Mouse (Mus musculus) layer of hippocampus, postnatal 25 days (tissue): ENCODE measurements around the gene Atf5. TPM values are rescaled to one million over a fixed set of nuclear protein-coding genes. Genes with fewer than 3 reads are reported as not detected.
A peak's percentile ranks its signal among the peaks of the same experiment; 100 is the strongest.

Source experiments
- DNase-seq, 2 experiments: peaks; one replicate each; pipeline ENCODE4 v3.0.0; 2022; ENCODE audit warnings: mixed read lengths in 2 of 2, low spot score in 1 of 2; ENCODE audit errors: extremely low spot score in 1 of 2
- microRNA-seq, 2 experiments: library from miRNA; unstranded; fragments of <30 nt; microRNA quantifications; one replicate each; pipeline ENCODE4 v1.2.0; 2021
- total RNA-seq, 2 experiments: library from RNA; stranded (reverse); gene quantifications; 2 replicates each; pipeline ENCODE4 v1.2.3; 2021

Atf5 gene
- total RNA-seq, 2 experiments from 2014 or later = 26.7 to 31.2 TPM

GRCm38 (mm10) chr7:44780101-44780500 lies 36.4 kb downstream of the Atf5 start:
- no peak for DNase-seq

- DNase-seq = no peak
Measured at GRCm38 (mm10) chr7:44776849-44777498, 39.5 kb downstream of the Atf5 start.

- DNase-seq = no peak
Measured at GRCm38 (mm10) chr7:44772591-44773204, 43.8 kb downstream of the Atf5 start.

- peak in 1 of 2 experiments; percentile 35 for DNase-seq
Measured at GRCm38 (mm10) chr7:44770046-44770578, 46.3 kb downstream of the Atf5 start.

- no peak for DNase-seq
Measured at GRCm38 (mm10) chr7:44768129-44768528, 48.3 kb downstream of the Atf5 start.

Small RNA genes within 50 kb of the gene (microRNA-seq; reads per million reads assigned to microRNA genes)
- gene Mir707 = 0 reads per million in 2 experiments

Other genes with a start within 250 kb of the Atf5 start
- gene Napsa, start 244.3 kb downstream of the Atf5 start, total RNA-seq = not detected
- gene Kcnc3, start 226.0 kb downstream of the Atf5 start, total RNA-seq = 100 to 1,000 TPM; 167 to 190 TPM
- gene Myh14, start 145.8 kb downstream of the Atf5 start, total RNA-seq = 10 to 100 TPM; 25.0 to 31.0 TPM
- gene Izumo2, start 107.9 kb downstream of the Atf5 start, total RNA-seq = not detected
- gene Vrk3, start 68.2 kb downstream of the Atf5 start, total RNA-seq = 10 to 100 TPM; 33.8 to 35.0 TPM
- gene Zfp473, start 65.6 kb downstream of the Atf5 start, total RNA-seq = under 1 TPM; 0.31 to 0.37 TPM
- 10 to 100 TPM; 30.7 to 31.1 TPM for gene Nup62, start 570 bp downstream of the Atf5 start, total RNA-seq
- gene Il4i1, start 271 bp downstream of the Atf5 start, total RNA-seq = 1 to 10 TPM; 1.4 to 2.4 TPM
- gene Akt1s1, start 32.3 kb upstream of the Atf5 start, total RNA-seq = 10 to 100 TPM; 76.1 to 79.5 TPM
- gene Tbc1d17, start 32.4 kb upstream of the Atf5 start, total RNA-seq = 10 to 100 TPM; 59.0 to 61.0 TPM
- 10 to 100 TPM; 31.1 to 34.0 TPM for gene Pnkp, start 40.5 kb upstream of the Atf5 start, total RNA-seq
- gene Ptov1, start 53.1 kb upstream of the Atf5 start, total RNA-seq = 100 to 1,000 TPM; 311 to 358 TPM
- 100 to 1,000 TPM; 105 to 108 TPM for gene Med25, start 76.1 kb upstream of the Atf5 start, total RNA-seq
- gene Fuz, start 79.4 kb upstream of the Atf5 start, total RNA-seq = 10 to 100 TPM; 27.3 to 29.2 TPM
- 100 to 1,000 TPM; 304 to 306 TPM for gene Ap2a1, start 112.8 kb upstream of the Atf5 start, total RNA-seq
- 1 to 10 TPM in 1 of 2 experiments, under 1 TPM in 1; 0.73 to 1.0 TPM for gene Tsks, start 126.5 kb upstream of the Atf5 start, total RNA-seq
- 100 to 1,000 TPM; 117 to 128 TPM for gene Cpt1c, start 158.2 kb upstream of the Atf5 start, total RNA-seq
- 100 to 1,000 TPM; 161 to 174 TPM for gene Prmt1, start 169.9 kb upstream of the Atf5 start, total RNA-seq
- 10 to 100 TPM; 39.5 to 40.1 TPM for gene Irf3, start 181.0 kb upstream of the Atf5 start, total RNA-seq
- 1 to 10 TPM; 1.9 to 3.4 TPM for gene Bcl2l12, start 182.1 kb upstream of the Atf5 start, total RNA-seq
- 100 to 1,000 TPM; 151 to 156 TPM for gene Scaf1, start 199.7 kb upstream of the Atf5 start, total RNA-seq
- 10 to 100 TPM; 11.7 to 12.3 TPM for gene Rras, start 201.3 kb upstream of the Atf5 start, total RNA-seq
- 10 to 100 TPM; 67.9 to 81.7 TPM for gene Prr12, start 236.2 kb upstream of the Atf5 start, total RNA-seq
- gene Nosip, start 245.8 kb upstream of the Atf5 start, total RNA-seq = 10 to 100 TPM; 49.8 to 59.4 TPM
- 1 to 10 TPM; 5.6 to 6.6 TPM for gene Prrg2, start 246.0 kb upstream of the Atf5 start, total RNA-seq